Comparison of ENCODE assay signal across 8 mouse cellular contexts in genomic region chr1:166003181-166004022, GRCm38 (mm10). TPM values are rescaled to one million over a fixed set of nuclear protein-coding genes. Genes with fewer than 3 reads are reported as not detected.
DNase-seq lines count a peak whose midpoint lies in the region; ATAC-seq and TF ChIP-seq lines count a peak whose summit lies in the region.

No protein-coding gene starts in this region.

- H3K27ac ChIP-seq in bone marrow, adult 2 months (ENCODE audit: control insufficient read depth, insufficient read depth, low read depth, low read length, poor library complexity) = peak overlapping the region; percentile 98
- no peak overlapping the region; the same call in 1 of the 2 replicates for H3K27ac ChIP-seq in embryonic facial prominence, embryonic 14.5 days (replicated peaks; ENCODE audit: low read depth, low read length)
- peak overlapping the region; percentile 69; the same call in 1 of the 2 replicates for H3K27ac ChIP-seq in limb, embryonic 13.5 days
- peak overlapping the region; percentile 78 for H3K27ac ChIP-seq in midbrain, embryonic 15.5 days

- peaks cover 2% of the 10 kb centered on the region; the same call in 1 of the 2 replicates for H3K4me1 ChIP-seq in bone marrow, adult 2 months (ENCODE audit: control insufficient read depth, insufficient read depth, low read length)
- H3K4me1 ChIP-seq in embryonic facial prominence, embryonic 14.5 days (ENCODE audit: control insufficient read depth, insufficient read depth, low read length) = peaks cover 10% of the 10 kb centered on the region; the same call in 1 of the 2 replicates
- peaks cover 21% of the 10 kb centered on the region for H3K4me1 ChIP-seq in limb, embryonic 13.5 days
- H3K4me1 ChIP-seq in midbrain, embryonic 15.5 days = peaks cover 26% of the 10 kb centered on the region

- under 1% methylated on average over 61 of the region's 61 CpGs for WGBS in bone marrow, adult 2 months
- under 1% methylated on average over 47 of the region's 61 CpGs for WGBS in embryonic facial prominence, embryonic 14.5 days
- under 1% methylated on average over 61 of the region's 61 CpGs for WGBS in limb, embryonic 13.5 days
- WGBS in midbrain, embryonic 15.5 days = 0% methylated on average over 61 of the region's 61 CpGs

- H3K4me2 ChIP-seq in embryonic facial prominence, embryonic 14.5 days (ENCODE audit: low read depth, low read length) = peak overlapping the region; percentile 78
- peak overlapping the region; percentile 72 for H3K4me2 ChIP-seq in limb, embryonic 13.5 days (replicated peaks)
- H3K4me2 ChIP-seq in midbrain, embryonic 15.5 days = peak overlapping the region; percentile 63

- H3K4me3 ChIP-seq in bone marrow, adult 2 months (replicated peaks; ENCODE audit: control insufficient read depth, low read depth, low read length) = peak overlapping the region; percentile 100
- peak overlapping the region; percentile 95 for H3K4me3 ChIP-seq in embryonic facial prominence, embryonic 14.5 days (ENCODE audit: low read depth, low read length)
- peak overlapping the region; percentile 98 for H3K4me3 ChIP-seq in limb, embryonic 13.5 days
- peak overlapping the region; percentile 99 for H3K4me3 ChIP-seq in midbrain, embryonic 15.5 days

- peak overlapping the region; percentile 54 for H3K9ac ChIP-seq in embryonic facial prominence, embryonic 14.5 days (ENCODE audit: low read depth, low read length)
- H3K9ac ChIP-seq in limb, embryonic 13.5 days = peak overlapping the region; percentile 53
- peak overlapping the region; percentile 49; the same call in 1 of the 2 replicates for H3K9ac ChIP-seq in midbrain, embryonic 15.5 days

- TF ChIP-seq POLR2A in bone marrow, adult 2 months (IDR thresholded peaks at IDR 0.05; ENCODE audit: borderline replicate concordance, control insufficient read depth, low read depth, low read length) = no peak

- H3K36me3 ChIP-seq in embryonic facial prominence, embryonic 14.5 days (ENCODE audit: control insufficient read depth, insufficient read depth, low read length) = no peaks in the 10 kb centered on the region
- H3K36me3 ChIP-seq in limb, embryonic 13.5 days = no peaks in the 10 kb centered on the region
- H3K36me3 ChIP-seq in midbrain, embryonic 15.5 days (replicated peaks) = no peaks in the 10 kb centered on the region

- H3K27me3 ChIP-seq in embryonic facial prominence, embryonic 14.5 days (replicated peaks; ENCODE audit: control insufficient read depth, insufficient read depth, low read length) = no peaks in the 10 kb centered on the region
- no peaks in the 10 kb centered on the region for H3K27me3 ChIP-seq in limb, embryonic 13.5 days
- no peaks in the 10 kb centered on the region for H3K27me3 ChIP-seq in midbrain, embryonic 15.5 days (replicated peaks)

- no peaks in the 10 kb centered on the region for H3K9me3 ChIP-seq in embryonic facial prominence, embryonic 14.5 days (ENCODE audit: control insufficient read depth, low read length)
- no peaks in the 10 kb centered on the region for H3K9me3 ChIP-seq in limb, embryonic 13.5 days
- no peaks in the 10 kb centered on the region for H3K9me3 ChIP-seq in midbrain, embryonic 15.5 days

- no peak for TF ChIP-seq CTCF in bone marrow, adult 2 months (IDR thresholded peaks at IDR 0.05; ENCODE audit: control insufficient read depth, insufficient read depth, low read length)

- peak; percentile 98 for DNase-seq in B cell, adult 2 months
- DNase-seq in embryonic facial prominence, embryonic 14.5 days (ENCODE audit: low spot score) = peak; percentile 94
- peak; percentile 93 for DNase-seq in heart, adult 8-10 months (ENCODE audit: low spot score)
- DNase-seq in kidney, adult 9 months = peak; percentile 96
- peak; percentile 94 to 96 for DNase-seq in spleen, postnatal 10 days (ENCODE audit: low spot score in 2 of 2)

- ATAC-seq in embryonic facial prominence, embryonic 14.5 days (ENCODE audit: low read depth) = peak; percentile 80
- ATAC-seq in limb, embryonic 13.5 days (ENCODE audit: low FRiP score, low read depth) = peak; percentile 84
- ATAC-seq in midbrain, embryonic 15.5 days (replicated peaks) = peak; percentile 81

RNA-seq across cellular contexts. Expression of gene Pou2f1, which starts 0.9 kb away (rescaled TPM):
- 7.2 and 9.1 TPM in 2 replicates for polyA plus RNA-seq in bone marrow, adult 2 months (2011; ENCODE audit: insufficient read depth, insufficient read length, low replicate concordance, missing spikeins)
- 11.4 and 13.6 TPM in 2 replicates for polyA plus RNA-seq in embryonic facial prominence, embryonic 14.5 days (2014; fragmentation: Nextera tagmentation; extraction: Ambion mirVana)
- 10 to 100 TPM in 3 of 4 experiments, 1 to 10 TPM in 1; 9.7 to 16.5 (median 11.5) TPM for total RNA-seq in heart, adult 8-10 months (2022)
- polyA plus RNA-seq in limb, embryonic 13.5 days (2015; fragmentation: Nextera tagmentation; extraction: Ambion mirVana) = 15.3 and 15.9 TPM in 2 replicates
- polyA plus RNA-seq in midbrain, embryonic 15.5 days (2015; fragmentation: Nextera tagmentation; extraction: Ambion mirVana) = 25.6 and 30.1 TPM in 2 replicates
